Mouse (Mus musculus) stomach, embryonic 14.5 days (tissue): Measurements from ENCODE around the gene Ccser1. TPM values are rescaled to one million over a fixed set of nuclear protein-coding genes. Genes with fewer than 3 reads are reported as not detected.

Experiments
- ATAC-seq: fragments of 200-750 bp; cut with Nextera tagmentation; 2 replicates; pipeline ENCODE4 v1.8.0; 2017; ENCODE audit warnings: low read depth, moderate TSS enrichment; ENCODE audit not compliant: insufficient number of reproducible peaks, insufficient read depth, low FRiP score
- H3K27ac ChIP-seq: fragments of 300-500 bp; sonication (generic); 2 replicates; pipeline ENCODE4 v1.5.1; 2014; ENCODE audit warnings: mild to moderate bottlenecking, low read length, moderate library complexity, mixed read lengths
- H3K27me3 ChIP-seq: fragments of 300-500 bp; sonication (generic); 2 replicates; pipeline ENCODE4 v1.6.1; 2014; ENCODE audit warnings: low read length, control low read depth, mixed read lengths; ENCODE audit not compliant: control insufficient read depth, insufficient read depth
- H3K36me3 ChIP-seq: fragments of 300-500 bp; sonication (generic); 2 replicates; pipeline ENCODE4 v1.6.1; 2014; ENCODE audit warnings: mild to moderate bottlenecking, control low read depth, low read length, moderate library complexity, mixed read lengths; ENCODE audit not compliant: control insufficient read depth, insufficient read depth
- H3K4me1 ChIP-seq: fragments of 300-500 bp; sonication (generic); 2 replicates; pipeline ENCODE4 v1.6.1; 2014; ENCODE audit warnings: low read length, control low read depth, mixed read lengths; ENCODE audit not compliant: control insufficient read depth, insufficient read depth
- H3K4me2 ChIP-seq: fragments of 300-500 bp; sonication (generic); replicated peaks from 2 replicates; pipeline ENCODE4 v1.6.1; 2014; ENCODE audit warnings: low read depth, low read length, control low read depth
- H3K4me3 ChIP-seq: fragments of 300-500 bp; sonication (generic); 2 replicates; pipeline ENCODE4 v1.5.1; 2014; ENCODE audit warnings: low read depth, low read length, control low read depth
- H3K9ac ChIP-seq: fragments of 300-500 bp; sonication (generic); replicated peaks from 2 replicates; pipeline ENCODE4 v1.6.1; 2014; ENCODE audit warnings: low read depth, mild to moderate bottlenecking, control low read depth, low read length, moderate library complexity, mixed read lengths
- H3K9me3 ChIP-seq: fragments of 300-500 bp; sonication (generic); 2 replicates; pipeline ENCODE4 v1.6.1; 2016; ENCODE audit warnings: low read depth, low read length, control low read depth; ENCODE audit not compliant: control insufficient read depth
- WGBS: fragments of 180-500 bp; shearing (Covaris S2); extraction: QIAGEN DNeasy Blood & Tissue Kit; methylation state at CpG from one replicate; pipeline ENCODE4 v1.1.7; 2014; 5-methylcytosine and 5-hydroxymethylcytosine counted together
- polyA plus RNA-seq: library from polyadenylated mRNA; unstranded; fragments of >200 nt; fragmentation: Nextera tagmentation; extraction: Ambion mirVana; gene quantifications from 2 replicates; pipeline ENCODE4 v1.2.1, GENCODE M21; 2014

The Ccser1 gene
- polyA plus RNA-seq: 5.8 TPM in 2 replicates

DNA sequence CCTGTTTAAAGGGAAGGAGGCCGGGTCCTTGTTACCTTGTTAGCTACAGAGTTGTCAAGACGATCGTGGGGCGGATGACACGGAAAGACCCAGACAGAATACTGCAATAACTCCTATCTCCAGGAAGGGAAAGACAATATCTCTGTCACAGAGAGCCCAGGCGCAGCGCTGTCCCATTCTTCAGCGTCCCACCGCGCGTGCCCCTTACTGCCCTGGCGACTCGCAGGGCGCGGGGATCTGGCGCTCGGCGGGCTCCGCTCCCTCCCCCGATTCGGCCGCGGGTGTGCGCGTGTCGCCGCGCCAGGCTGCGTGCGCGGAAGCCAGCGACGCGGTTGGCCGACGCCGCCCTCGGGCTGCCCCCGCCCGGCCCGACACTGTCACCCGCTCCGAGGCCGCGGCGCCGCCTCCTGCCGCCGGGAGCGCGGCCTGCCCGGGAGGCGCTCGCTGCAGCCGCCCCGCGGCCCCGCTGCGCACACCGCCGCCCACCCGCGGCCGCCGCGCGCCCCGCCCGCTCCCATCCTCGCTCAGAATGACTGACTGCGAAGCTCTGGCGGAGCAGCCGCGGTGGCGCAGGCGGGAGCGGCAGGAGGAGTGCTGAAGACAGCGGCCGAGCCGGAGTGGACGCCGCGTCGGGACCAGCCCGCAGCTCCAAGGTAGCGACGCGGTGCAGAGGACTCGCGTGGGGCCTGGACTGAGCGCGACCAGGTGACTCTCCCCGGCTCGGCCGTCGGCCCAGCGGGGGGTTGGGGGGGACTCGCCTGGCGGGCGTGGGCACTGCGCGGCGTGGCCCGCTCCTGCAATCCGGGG, at the start of gene Ccser1:
Ccser1 (plus strand) TSS at position 376 of the 807 bp plus-strand sequence.
- Histone ChIP-seq H3K4me1 (0 out of 2 replicates have a peak, but pooled peaks cover 5% of the 10 kb centered on the region), H3K36me3 (no peaks in the 10 kb centered on the region), H3K9me3 (no peaks in the 10 kb centered on the region), H3K27me3 (no peaks in the 10 kb centered on the region), H3K4me3 (peak within 1 kb of the TSS; percentile 74), H3K9ac (peak within 1 kb of the TSS; percentile 64), H3K4me2 (peak within 1 kb of the TSS; percentile 89), H3K27ac (0 out of 2 replicates have a peak within 1 kb of the TSS, but pooled peaks have one; percentile 33)
- WGBS: under 1% methylated on average over 98 of the region's 105 CpGs
- ATAC-seq: peak; percentile 89

DNA sequence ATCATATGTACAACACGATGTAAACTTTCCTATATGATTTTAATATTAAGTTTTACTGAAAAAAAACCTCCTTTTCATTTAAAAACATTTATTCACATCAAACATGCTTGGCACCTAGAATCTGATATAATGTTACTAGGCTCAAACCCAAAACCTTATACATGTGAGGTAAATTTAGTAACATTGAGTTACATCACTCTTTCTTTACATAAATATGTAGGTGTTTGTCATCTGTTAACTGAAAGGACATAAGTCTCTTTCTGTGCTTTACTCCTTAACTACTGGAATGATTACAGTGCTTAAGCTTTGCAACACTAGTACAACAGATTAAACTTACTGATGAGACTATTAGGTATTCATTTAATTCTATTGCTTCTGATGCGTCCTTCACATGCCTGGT, 43.7 kb upstream of the Ccser1 start:
- H3K9ac ChIP-seq: no peak overlapping the region

DNA sequence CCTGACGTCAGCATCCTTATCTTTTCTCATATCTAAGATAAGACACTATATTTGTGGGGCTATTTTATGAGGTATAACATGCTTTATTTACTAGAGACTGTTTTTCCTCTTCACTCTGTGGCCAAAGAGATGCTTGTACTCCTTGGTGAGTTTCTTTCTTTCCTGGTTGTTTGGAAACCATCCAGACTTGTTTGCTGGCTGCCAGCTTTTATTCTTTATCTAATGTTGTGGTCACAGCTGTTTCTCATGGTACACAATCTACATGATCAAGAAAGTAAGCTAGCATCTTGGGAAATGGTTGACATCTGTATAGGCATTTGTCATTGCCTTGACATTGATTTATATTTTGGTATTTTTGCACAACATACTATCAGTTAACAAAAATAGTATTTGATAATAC, 37.1 kb upstream of the Ccser1 start:
- Histone ChIP-seq H3K27me3 (no peaks in the 10 kb centered on the region), H3K9ac (no peak overlapping the region), H3K9me3 (no peaks in the 10 kb centered on the region), H3K4me1 (no peaks in the 10 kb centered on the region), H3K36me3 (no peaks in the 10 kb centered on the region), H3K4me2 (no peak overlapping the region), H3K27ac (no peak overlapping the region), H3K4me3 (no peak overlapping the region)
- no peak for ATAC-seq
- 49% methylated on average over 1 of the region's 1 CpGs for WGBS

More for the DNA sequence above, 43.7 kb upstream of the Ccser1 start:
- WGBS: 83% methylated on average over 2 of the region's 2 CpGs
- Histone ChIP-seq H3K4me3 (no peak overlapping the region), H3K27me3 (no peaks in the 10 kb centered on the region), H3K36me3 (no peaks in the 10 kb centered on the region), H3K4me2 (no peak overlapping the region), H3K9me3 (no peaks in the 10 kb centered on the region), H3K27ac (no peak overlapping the region), H3K4me1 (no peaks in the 10 kb centered on the region)
- ATAC-seq: no peak

DNA sequence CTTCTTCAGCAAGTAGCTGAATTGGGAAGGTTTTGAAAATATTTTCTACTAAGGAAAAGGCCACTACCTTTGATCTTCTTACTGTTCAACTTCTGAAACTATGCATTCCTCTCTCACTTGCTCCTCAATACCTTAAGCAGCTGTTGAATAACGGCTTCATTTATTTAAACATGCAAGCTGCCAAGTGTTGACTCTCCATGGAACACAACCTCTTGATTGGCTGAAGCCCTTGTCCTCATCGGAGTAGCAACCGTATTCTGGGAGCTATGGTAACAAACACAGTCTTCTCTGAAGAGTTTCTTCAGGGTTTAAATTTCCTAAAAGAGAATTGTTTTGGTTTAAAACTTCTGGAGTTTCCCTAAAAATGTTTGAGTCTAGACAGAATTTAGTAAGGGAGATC, 27.2 kb upstream of the Ccser1 start:
- H3K4me3 ChIP-seq: no peak overlapping the region
- H3K9me3 ChIP-seq: no peaks in the 10 kb centered on the region
- no peak overlapping the region for H3K9ac ChIP-seq
- no peak for ATAC-seq
- no peak overlapping the region for H3K27ac ChIP-seq
- no peaks in the 10 kb centered on the region for H3K4me1 ChIP-seq
- 49% methylated on average over 3 of the region's 3 CpGs for WGBS
- no peaks in the 10 kb centered on the region for H3K27me3 ChIP-seq
- H3K4me2 ChIP-seq: no peak overlapping the region
- no peaks in the 10 kb centered on the region for H3K36me3 ChIP-seq

DNA sequence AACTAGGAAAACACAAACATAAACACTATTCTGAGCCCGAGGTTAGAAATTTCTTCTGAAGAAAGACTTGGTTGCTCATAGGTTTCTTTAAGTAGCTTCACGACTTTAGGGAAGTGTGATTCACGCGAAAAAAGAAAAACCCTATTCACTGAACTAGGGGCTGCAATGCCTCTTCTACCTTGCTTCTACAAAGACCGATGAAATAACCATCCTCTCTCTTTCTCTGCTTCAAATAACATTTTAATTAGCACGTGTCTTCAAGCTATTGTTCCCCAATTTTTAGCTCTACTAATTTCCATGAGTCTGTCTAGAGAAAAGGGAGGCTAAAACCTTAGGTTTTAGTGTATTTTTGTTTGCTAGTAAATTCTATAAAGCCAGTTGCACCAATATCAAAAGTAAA, 25.5 kb upstream of the Ccser1 start:
- no peaks in the 10 kb centered on the region for H3K36me3 ChIP-seq
- ATAC-seq: no peak

DNA sequence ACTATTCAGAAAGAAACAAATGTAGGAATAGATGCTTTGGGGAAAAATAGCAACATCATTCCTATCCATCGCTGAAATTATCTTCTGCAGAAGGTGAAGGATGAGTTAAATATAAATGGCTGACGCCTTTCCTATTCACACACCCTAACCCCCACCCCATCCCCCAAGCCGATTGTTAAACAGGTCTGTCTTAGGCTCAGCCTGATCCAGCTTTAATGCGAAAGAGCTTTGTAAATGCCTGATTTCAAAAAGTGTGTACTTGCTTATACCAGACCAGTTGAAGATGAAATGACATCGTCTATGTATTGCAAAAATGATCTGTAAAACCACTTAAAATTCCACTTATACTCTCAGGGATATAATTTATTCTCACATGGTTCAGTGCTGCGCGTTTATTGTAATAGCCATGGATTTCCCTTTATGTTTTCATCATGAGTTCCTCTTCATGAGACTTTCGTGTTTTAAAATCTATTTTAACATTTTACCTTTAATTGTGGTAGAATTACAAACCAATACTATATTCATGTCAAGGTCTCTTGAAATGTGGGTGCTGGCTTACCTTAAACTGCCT, 25.0 kb upstream of the Ccser1 start:
- H3K27me3 ChIP-seq: no peaks in the 10 kb centered on the region
- WGBS: 62% methylated on average over 8 of the region's 8 CpGs
- ATAC-seq: no peak
- no peak overlapping the region for H3K4me3 ChIP-seq
- no peaks in the 10 kb centered on the region for H3K9me3 ChIP-seq
- H3K27ac ChIP-seq: no peak overlapping the region
- no peak overlapping the region for H3K4me2 ChIP-seq
- H3K36me3 ChIP-seq: no peaks in the 10 kb centered on the region
- no peaks in the 10 kb centered on the region for H3K4me1 ChIP-seq
- no peak overlapping the region for H3K9ac ChIP-seq

More for the DNA sequence above, 25.5 kb upstream of the Ccser1 start:
- no peaks in the 10 kb centered on the region for H3K27me3 ChIP-seq
- WGBS: 67% methylated on average over 6 of the region's 6 CpGs
- H3K4me1 ChIP-seq: no peaks in the 10 kb centered on the region
- H3K4me3 ChIP-seq: no peak overlapping the region
- no peaks in the 10 kb centered on the region for H3K9me3 ChIP-seq
- no peak overlapping the region for H3K4me2 ChIP-seq
- H3K27ac ChIP-seq: no peak overlapping the region
- H3K9ac ChIP-seq: no peak overlapping the region

DNA sequence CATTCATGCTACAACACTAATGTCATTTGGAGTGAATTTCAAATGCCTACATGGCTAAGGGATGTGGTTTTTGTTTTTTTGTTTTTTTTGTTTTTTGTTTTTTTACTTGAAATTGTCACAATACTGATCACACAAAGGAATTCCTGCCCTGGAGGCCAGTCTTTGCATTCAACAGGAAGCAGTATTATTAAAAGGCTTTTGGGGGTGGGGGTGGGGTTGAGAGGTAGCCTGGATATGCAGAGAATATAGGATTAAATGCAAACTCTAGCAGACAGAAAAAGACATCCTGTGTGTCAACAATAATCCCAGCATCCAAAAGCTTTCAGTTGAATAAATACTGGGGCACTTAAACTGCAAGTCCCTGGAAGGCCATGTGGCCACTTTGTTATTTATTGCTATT, 24.4 kb upstream of the Ccser1 start:
- ATAC-seq: no peak
- Histone ChIP-seq H3K27ac (no peak overlapping the region), H3K27me3 (no peaks in the 10 kb centered on the region), H3K36me3 (no peaks in the 10 kb centered on the region), H3K4me3 (no peak overlapping the region), H3K9ac (no peak overlapping the region), H3K9me3 (no peaks in the 10 kb centered on the region), H3K4me1 (no peaks in the 10 kb centered on the region), H3K4me2 (no peak overlapping the region)

DNA sequence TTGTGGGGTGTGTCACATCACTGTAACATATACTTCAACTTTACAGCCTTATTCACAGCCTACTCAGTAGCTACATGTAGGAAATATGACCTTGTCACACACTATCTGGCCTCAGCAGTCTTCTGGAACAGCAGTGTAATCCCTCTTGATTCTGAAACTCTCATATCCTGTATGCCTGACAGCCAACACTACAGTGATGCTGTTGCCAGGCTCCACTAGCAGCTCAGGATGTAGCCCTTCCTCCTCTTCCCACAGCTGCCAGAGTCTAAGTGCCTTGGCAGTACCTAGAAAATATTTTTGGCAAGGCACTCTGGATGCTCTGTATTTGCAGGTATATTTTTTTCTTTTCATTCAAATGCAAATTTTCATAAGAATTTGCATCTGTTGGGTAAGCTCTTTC, 18.0 kb upstream of the Ccser1 start:
- ATAC-seq: no peak
- no peaks in the 10 kb centered on the region for H3K4me1 ChIP-seq
- no peak overlapping the region for H3K4me2 ChIP-seq

More for the DNA sequence above, 18.0 kb upstream of the Ccser1 start:
- no peak overlapping the region for H3K9ac ChIP-seq
- H3K27ac ChIP-seq: no peak overlapping the region
- no peaks in the 10 kb centered on the region for H3K27me3 ChIP-seq
- H3K9me3 ChIP-seq: no peaks in the 10 kb centered on the region
- H3K36me3 ChIP-seq: no peaks in the 10 kb centered on the region
- no peak overlapping the region for H3K4me3 ChIP-seq
